Mouse (Mus musculus): Measurements from ENCODE around the gene Itga10.
"Not testable (repeated sequence)": the region's sequence is repeated elsewhere in the genome, so short reads cannot be mapped to it uniquely, and the experiment has no call there.

Gene Itga10

GRCm38 (mm10) chr3:96680269-96680956 lies 35.0 kb downstream of the Itga10 start:
- no peak for DNase-seq

GRCm38 (mm10) chr3:96683496-96683895 lies 38.1 kb downstream of the Itga10 start:
- no peak for DNase-seq

GRCm38 (mm10) chr3:96684151-96684821 lies 38.9 kb downstream of the Itga10 start:
- DNase-seq, result no peak

DNA sequence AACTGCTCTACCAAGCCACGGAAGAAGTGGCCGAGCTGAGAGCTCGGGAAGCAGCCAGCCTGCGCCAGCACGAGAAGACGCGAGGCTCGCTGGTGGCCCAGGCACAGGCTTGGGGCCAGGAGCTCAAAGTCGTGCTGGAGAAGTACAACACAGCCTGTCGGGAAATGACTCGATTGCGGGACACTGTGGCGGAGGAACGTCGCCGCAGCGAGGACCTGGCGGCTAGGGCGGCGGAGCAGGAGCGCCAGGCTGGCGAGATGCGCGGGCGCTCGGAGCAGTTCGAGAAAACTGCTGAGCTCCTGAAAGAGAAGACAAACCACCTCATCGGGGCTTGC lies 39.4 kb downstream of the Itga10 start:
- DNase-seq, result no peak

- DNase-seq, result not testable (repeated sequence)
These were observed 40.7 kb downstream of the Itga10 start for GRCm38 (mm10) chr3:96686057-96686456.

- no peak for DNase-seq
These were observed 43.5 kb downstream of the Itga10 start for GRCm38 (mm10) chr3:96688854-96689253.

DNA sequence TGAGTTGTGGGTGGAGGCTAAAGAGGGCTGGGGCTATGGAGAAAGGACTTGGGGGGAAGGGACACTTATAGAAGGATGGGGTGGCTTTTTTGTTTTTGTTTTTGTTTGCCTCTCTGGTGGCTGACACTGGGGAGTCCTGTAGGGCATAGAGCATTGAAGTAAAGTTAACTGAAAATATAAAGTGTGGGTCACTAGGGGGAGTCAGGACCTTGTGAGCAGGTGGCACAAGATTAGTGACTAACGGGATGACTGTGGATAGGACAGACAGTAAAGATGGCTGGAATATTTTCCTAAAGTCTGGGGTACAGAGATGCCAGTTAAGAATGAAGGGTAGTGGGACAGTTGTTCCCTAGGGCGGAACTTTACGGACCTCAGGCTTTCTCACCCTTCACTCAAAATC lies 44.9 kb downstream of the Itga10 start:
- DNase-seq, result no peak

DNA sequence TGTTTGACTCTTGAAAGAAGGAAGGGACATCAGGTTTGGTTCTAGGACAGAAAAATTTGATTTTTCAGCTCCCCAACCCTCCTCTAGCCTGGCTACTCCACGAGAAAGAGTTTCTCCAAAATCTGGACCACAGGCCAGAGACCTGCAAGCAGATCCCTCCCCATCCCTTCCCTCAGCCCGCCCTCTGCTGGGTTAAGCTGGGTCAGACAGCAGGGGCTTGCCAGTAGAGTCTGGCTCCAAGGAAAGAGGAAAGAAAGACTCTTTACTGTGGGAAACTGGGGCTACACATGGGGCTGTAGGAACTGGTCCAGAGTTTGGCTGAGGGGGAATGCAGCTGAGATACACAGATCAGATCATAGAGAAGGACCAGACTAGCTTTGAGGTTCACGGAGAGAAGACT lies 47.1 kb downstream of the Itga10 start:
- no peak for DNase-seq

DNA sequence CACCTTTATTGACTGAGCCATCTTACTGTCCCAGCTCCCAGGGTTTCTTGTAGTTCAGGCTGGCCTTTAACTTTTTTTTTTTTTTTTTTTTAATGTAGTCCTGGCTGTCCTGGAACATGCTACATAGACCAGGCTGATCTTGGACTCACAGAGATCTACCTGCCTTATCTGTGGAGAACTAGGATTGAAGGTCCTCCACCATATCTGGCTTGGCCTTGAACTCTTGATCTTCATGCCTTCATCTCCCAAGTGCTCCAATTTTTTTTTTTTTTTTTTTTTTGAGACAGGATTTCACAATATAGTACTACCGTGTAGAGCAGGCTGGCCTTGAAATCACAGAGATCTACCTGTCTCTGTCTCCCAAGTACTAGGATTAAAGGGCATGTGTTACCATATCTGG lies 48.2 kb downstream of the Itga10 start:
- no peak for DNase-seq

DNA sequence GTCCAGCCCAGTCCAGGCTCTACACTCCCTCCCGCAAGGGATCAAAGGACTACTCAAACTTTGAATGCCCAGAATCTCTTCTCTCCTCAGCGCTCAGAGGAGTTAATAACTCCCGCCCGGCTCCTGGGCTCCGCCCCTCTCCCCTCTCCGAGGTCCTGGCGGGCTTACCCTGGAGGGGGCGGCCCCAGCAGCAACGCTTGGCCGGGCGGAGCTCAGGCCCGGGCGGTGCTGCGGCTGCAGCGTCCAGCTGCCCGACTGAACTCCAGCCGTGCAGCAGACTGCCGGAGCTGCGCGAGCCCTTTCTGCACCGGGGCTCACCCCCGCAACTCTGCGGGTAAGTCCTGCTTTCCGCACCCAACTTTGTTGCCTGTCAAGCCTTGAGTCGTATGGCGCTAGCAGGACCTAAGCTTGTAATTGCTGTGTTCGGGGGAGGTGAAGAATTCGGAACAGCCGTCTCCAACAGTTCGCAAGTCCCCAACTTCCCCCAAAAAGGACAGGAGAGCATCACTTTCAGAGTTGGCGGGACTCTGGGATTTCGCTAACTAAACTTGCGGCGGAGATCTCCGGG lies 50.9 kb downstream of the Itga10 start, which contains the start of gene Pias3:
Gene Pias3, plus strand, starts transcription at position 187 of the 568 bp plus-strand sequence.
- peak; percentile 90 for DNase-seq

DNA sequence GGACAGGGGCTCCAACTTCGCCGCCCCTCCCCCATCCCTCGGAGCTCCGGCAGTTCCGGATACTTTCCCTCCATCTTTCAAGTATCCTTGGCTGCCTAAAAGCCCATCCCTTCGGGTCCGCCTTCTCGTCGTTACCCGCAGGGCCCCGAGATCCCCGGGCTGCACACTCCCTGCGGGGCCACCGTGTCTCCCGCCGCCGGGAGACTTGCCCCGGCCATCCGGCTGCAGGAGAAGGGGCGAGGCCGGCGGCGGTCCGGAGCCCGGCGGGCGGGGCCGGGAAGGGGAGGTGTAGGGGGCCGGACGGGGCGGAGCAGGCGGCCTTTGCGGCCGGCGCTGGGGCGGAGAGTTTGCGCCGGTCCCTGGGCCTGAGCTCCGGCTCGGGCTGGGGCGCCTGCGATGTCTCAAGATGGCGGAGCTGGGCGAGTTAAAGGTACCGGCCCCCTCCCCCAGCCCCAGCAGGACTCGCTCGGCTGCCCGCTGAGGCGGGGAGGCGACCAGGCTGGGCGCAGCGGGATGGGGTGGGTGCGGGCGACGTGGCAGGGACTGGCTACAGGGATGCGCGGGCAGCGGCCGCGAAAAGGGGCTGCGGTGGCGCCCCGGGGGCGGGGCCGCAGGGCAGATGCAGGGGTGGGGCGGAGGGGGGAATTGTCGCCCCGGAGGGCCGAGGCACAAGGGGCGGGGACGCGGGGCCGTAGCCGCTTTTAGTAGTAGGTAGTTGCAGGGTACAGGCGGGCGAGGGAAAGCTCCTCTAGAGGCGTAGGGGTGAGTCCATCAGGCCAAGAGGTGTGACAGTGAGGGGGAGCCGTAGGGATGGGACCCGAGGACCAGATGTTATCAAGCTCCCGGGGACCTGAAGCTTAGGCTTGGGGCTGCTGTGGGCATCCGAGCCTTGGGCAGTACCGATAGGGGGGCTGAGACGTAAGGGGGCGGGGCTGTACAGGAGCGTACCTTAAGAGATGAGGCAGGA lies 51.7 kb downstream of the Itga10 start:
- DNase-seq, result peak; percentile 91

DNA sequence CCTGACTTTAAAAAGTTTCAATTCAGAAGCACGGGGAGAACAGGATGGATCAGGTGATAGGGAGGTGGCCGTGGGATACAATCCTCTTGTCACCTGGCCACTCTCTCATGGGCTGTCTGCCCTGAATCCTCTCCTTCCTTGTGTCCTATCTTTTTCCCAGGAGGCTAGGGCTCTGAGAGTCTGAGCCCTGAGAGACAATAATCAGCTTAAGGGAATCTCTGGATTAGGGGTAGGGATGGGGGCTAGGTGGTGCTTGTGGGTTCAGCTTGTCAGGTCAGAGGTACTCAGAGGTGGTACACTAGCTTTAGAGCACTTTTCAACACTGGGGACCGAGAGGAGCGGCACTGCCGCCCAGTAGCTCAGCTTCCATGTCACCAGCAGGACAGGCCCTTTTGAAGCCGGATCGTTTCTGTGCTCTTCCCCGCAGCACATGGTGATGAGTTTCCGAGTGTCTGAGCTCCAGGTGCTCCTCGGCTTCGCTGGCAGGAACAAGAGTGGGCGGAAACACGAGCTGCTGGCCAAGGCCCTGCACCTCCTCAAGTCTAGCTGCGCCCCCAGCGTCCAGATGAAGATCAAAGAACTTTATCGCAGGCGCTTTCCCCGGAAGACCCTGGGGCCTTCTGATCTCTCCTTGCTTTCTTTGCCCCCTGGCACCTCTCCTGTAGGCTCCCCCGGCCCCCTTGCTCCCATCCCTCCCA lies 53.8 kb downstream of the Itga10 start:
- DNase-seq, result no peak

DNA sequence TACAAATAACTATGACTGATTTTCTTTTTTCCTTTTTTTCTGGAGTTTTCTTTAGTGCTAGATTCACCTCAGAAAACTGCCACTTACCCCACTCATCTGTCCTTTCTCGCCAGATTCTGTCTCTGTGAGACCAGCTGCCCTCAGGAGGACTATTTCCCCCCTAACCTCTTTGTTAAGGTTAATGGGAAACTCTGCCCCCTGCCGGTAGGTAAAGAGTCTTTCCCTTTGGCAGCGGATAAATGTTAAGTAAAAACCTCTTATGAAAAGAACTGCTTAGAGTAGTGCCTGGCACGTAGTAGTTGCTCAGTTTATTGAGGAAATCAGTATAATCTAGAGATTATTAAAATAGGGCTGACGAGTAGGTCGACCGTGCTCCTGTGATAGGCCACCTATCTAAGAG lies 55.0 kb downstream of the Itga10 start:
- peak; percentile 26 for DNase-seq

DNA sequence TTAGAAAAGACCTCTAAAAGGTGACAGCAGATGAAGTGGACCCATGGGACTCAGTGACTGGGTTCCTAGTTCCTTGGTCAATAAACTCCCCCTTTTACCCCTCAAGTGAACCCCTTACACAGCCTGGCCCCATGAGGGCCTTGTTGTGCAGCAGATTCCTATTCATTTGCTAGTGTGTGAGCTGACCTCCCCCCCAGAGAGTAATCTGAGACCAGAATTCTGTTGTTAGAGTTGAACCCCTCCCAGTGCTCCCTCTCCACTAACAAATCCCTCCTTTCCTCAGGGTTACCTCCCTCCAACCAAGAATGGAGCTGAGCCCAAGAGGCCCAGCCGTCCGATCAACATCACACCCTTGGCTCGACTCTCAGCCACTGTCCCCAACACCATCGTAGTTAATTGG lies 55.6 kb downstream of the Itga10 start:
- no peak for DNase-seq

DNA sequence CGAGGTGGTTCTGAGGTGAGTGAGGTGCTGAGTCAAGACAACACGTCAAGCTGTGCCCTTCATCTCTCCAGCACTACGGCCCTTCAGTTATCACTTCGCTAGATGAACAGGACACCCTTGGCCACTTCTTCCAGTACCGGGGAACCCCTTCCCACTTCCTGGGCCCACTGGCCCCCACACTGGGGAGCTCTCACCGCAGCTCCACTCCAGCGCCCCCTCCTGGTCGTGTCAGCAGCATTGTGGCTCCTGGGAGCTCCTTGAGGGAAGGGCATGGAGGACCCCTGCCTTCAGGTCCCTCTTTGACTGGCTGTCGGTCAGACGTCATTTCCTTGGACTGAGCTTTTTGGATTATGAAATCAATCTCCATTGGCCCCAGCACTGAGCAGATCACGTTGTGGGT lies 59.4 kb downstream of the Itga10 start:
- no peak for DNase-seq

DNA sequence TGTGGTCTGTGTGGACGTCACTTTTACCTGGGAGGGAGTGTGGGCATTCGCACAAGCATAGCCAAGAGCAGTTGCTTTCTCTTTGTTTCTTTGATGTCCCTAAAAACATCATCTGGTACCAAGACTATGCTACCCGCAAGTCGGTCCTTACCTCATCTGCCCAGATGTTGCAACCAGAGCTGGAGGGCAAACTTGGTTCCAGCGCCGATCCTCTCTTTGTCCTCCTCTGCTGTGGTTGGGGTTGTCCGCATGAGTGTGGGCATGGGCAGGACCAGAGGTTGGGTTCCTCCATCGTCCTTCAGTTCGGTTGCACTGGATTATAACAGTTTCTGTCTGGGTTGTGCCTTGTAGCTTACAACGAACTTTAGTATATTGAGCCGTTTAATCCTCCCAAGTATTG lies 60.8 kb downstream of the Itga10 start:
- DNase-seq, result no peak

- DNase-seq, result no peak
These were observed 61.6 kb downstream of the Itga10 start for GRCm38 (mm10) chr3:96706984-96707383.

DNA sequence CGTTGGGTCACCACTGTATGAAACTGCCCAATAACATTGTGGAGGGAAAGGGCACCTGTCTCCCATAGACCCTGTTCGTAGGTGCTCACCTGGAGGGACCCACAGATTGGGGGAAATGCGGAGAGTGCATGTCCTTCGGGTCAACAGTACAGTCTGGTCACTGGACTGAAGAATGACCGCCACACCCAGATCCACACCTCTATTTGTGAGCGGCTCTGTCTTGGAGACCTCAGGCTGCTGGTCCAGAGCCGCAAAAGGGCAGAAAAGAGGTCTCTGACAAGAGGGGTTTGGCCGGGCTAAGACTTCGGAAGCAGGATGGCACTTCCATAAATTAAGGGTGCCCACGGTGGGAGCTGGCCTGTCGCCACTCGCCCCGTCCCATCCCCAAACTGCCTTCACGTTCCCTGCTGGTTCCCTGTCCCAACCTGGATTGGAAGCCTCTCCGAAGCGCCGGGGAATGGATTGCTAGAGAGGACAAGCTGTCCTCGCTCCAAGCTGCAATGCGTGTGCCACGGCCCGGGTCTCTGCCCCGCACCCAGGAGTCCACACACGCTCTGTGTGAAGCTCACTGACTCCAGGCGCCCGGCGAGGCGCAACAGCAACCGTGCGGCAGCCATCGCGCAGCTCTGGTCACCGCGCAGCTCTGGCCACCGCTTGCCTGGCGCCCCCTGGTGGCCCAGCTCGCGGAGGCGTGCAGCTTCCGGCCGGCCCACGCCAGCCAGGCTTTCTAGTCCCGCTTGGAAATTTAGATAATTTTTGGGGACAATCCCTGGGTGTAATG lies 62.7 kb downstream of the Itga10 start, which contains the start of gene Nudt17:
Gene Nudt17, minus strand, starts transcription at position 660 of the 781 bp plus-strand sequence.
- peak; percentile 85 for DNase-seq

GRCm38 (mm10) chr3:96708684-96709064 lies 63.3 kb downstream of the Itga10 start:
- no peak for DNase-seq
